18 mouse cellular contexts compared by ENCODE assay signal in the genomic region with DNA sequence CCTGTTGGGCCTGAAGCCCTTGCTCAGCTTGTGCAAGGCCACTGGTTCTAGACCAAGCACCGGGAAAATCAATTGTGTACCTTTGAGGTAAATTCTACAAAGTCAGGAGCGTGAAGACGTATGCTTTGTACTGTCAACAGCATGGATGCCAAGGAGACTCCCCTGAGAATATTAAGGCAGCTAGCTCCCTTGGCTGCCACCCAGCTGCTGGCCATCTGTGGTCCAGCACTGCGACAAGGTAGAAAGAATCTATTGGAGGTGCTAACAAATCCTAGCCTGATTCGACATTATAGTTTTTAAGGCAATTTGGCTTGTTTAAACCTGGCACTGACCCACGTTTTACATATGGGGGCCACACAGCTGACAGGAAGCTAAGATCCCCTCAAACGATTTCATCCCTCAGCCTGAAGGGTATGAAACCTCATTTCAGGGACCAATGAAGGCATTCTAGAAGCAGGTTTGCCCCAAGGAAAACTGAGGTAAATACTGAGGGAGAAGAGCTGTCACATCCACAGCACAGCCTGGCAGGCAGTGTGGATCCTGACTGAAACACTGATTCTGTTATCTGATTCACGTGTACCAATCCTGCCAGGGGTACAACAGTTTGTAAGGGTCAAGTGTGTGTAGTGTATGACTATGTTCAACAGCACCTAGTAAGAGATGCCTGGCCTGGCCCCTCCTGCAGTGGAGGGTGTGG. TPM values are rescaled to one million over a fixed set of nuclear protein-coding genes. Genes with fewer than 3 reads are reported as not detected.
DNase-seq lines count a peak whose midpoint lies in the region; ATAC-seq and TF ChIP-seq lines count a peak whose summit lies in the region.
"Had no signal": no experiment of that assay in that cellular context is flagged by ENCODE, and none has a peak within 500 bp of the region (broad histone marks: within the 10 kb centered on the region; RNA-seq: fewer than 3 reads in every experiment).

No protein-coding gene starts in this region.

- no peak for TF ChIP-seq POLR2A in cerebellum, adult 2 months (IDR thresholded peaks at IDR 0.05; ENCODE audit: borderline replicate concordance, insufficient read depth, low read length)

- no peak overlapping the region for H3K4me3 ChIP-seq in cerebellum, adult 2 months (replicated peaks; ENCODE audit: insufficient read depth, low read depth, low read length)
- H3K4me3 ChIP-seq: limb, embryonic 15.5 days had no signal

- WGBS in cerebellum, adult 2 months: 33% methylated on average over 8 of the region's 8 CpGs

- peaks cover 4% of the 10 kb centered on the region; the same call in 1 of the 2 replicates for H3K4me1 ChIP-seq in cerebellum, adult 2 months (ENCODE audit: control insufficient read depth, insufficient read depth, low read length)

- TF ChIP-seq CTCF in cerebellum, adult 2 months (IDR thresholded peaks at IDR 0.05; ENCODE audit: borderline replicate concordance, insufficient read depth, low read depth, low read length): no peak

- no peak for ATAC-seq in cerebellum, adult (ENCODE audit: insufficient number of reproducible peaks, low FRiP score, low TSS enrichment)

- peak; percentile 58 for DNase-seq in cerebellum, adult 11-12 months
- peak; percentile 62 for DNase-seq in left cerebral cortex, postnatal 4 days
- DNase-seq in left cerebral cortex, adult 18-20 months (ENCODE audit: low spot score in 2 of 2): no peak
- peak; percentile 35 to 43 for DNase-seq in cerebellum, adult 2 months
- no peak for DNase-seq in right cerebral cortex, postnatal 4 days
- no peak for DNase-seq in layer of hippocampus, adult 11-12 months (ENCODE audit: low spot score)
- DNase-seq: gastrocnemius, postnatal 10 days; heart, postnatal 36 days; kidney, adult 2 months; kidney, postnatal 25 days; layer of hippocampus, adult 9-11 months; lung, adult 18-20 months; right cerebral cortex, postnatal 14 days; thymus, postnatal 25 days had no signal

- no peak overlapping the region for H3K27ac ChIP-seq in cerebellum, adult 2 months (ENCODE audit: insufficient read depth, low read length)
- H3K27ac ChIP-seq: heart, embryonic 10.5 days; limb, embryonic 15.5 days; neural tube, embryonic 13.5 days had no signal

- no peaks in the 10 kb centered on the region for H3K27me3 ChIP-seq in cerebellum, adult 2 months (ENCODE audit: control insufficient read depth, insufficient read depth, low read length)

- intact Hi-C loops in left cerebral cortex, postnatal 4 days (cut with DNase I): loop anchor here (5.0 kb wide), 1 partner anchor 52 kb away; no protein-coding TSS in a partner anchor

RNA-seq across cellular contexts. Expression of a gene that starts 16.5 kb away (rescaled TPM):
- 10 to 100 TPM; 54.8 to 63.2 TPM for total RNA-seq in left cerebral cortex, postnatal 4 days (2021)
- 10 to 100 TPM; 14.8 to 19.2 TPM for total RNA-seq in left cerebral cortex, adult 18-20 months (2021)
- polyA plus RNA-seq in cerebellum, adult 2 months (2012; rRNA removed): 29.0 and 30.3 TPM in 2 replicates

RNA-seq across cellular contexts. Expression of a gene that starts 30.4 kb away (rescaled TPM):
- under 1 TPM; 0.48 to 0.88 TPM for total RNA-seq in left cerebral cortex, postnatal 4 days (2021)
- total RNA-seq in left cerebral cortex, adult 18-20 months (2021): 1 to 10 TPM in 1 of 2 experiments, under 1 TPM in 1; 0.74 to 1.3 TPM
- 0.69 and 1.1 TPM in 2 replicates for polyA plus RNA-seq in cerebellum, adult 2 months (2012; rRNA removed)

RNA-seq across cellular contexts. Expression of a gene that starts 54.8 kb away (rescaled TPM):
- 10 to 100 TPM; 61.5 to 62.2 TPM for total RNA-seq in left cerebral cortex, postnatal 4 days (2021)
- total RNA-seq in left cerebral cortex, adult 18-20 months (2021): 10 to 100 TPM; 41.5 to 45.7 TPM
- 44.9 and 51.8 TPM in 2 replicates for polyA plus RNA-seq in cerebellum, adult 2 months (2012; rRNA removed)

Comparison
In these comparisons a context has a peak if more than half of its experiments do, and no peak if none do; other contexts are left out.
1. DNase-seq: peak in cerebellum, adult 11-12 months (single experiment), left cerebral cortex, postnatal 4 days (single experiment) and cerebellum, adult 2 months (2 of 2); none in left cerebral cortex, adult 18-20 months (0 of 2), right cerebral cortex, postnatal 4 days (single experiment) and layer of hippocampus, adult 11-12 months (single experiment).